In genomic region chr5:37893639-37894550, GRCm38 (mm10) we compare ENCODE assay signal across 9 mouse cellular contexts.
A peak's percentile ranks its signal among the peaks of the same experiment; 100 is the strongest.
DNase-seq lines count a peak whose midpoint lies in the region; ATAC-seq and TF ChIP-seq lines count a peak whose summit lies in the region.
"Had no signal": no experiment of that assay in that cellular context is flagged by ENCODE, and none has a peak within 500 bp of the region (broad histone marks: within the 10 kb centered on the region; RNA-seq: fewer than 3 reads in every experiment).

No protein-coding gene starts in this region.

- H3K9me3 ChIP-seq in limb, embryonic 12.5 days, result no peaks in the 10 kb centered on the region

- TF ChIP-seq CTCF in left cerebral cortex, adult 2 months (IDR thresholded peaks at IDR 0.05), result no peak

- 0 out of 2 replicates have a peak, but pooled peaks have one; percentile 17 for ATAC-seq in limb, embryonic 12.5 days (ENCODE audit: insufficient number of reproducible peaks, insufficient read depth, low FRiP score, low TSS enrichment, low read depth)

- DNase-seq in left cerebral cortex, adult 2 months (ENCODE audit: extremely low spot score in 1 of 2, low spot score in 2 of 2), result no peak
- no peak for DNase-seq in left cerebral cortex, postnatal 14 days (ENCODE audit: low spot score in 2 of 2)
- DNase-seq in forelimb bud, embryonic 11.5 days (ENCODE audit: low read depth, low spot score), result peak; percentile 84
- DNase-seq in retina, postnatal 1 day, result peak; percentile 43
- no peak for DNase-seq in adrenal gland, adult 8-10 months
- no peak for DNase-seq in thymus, postnatal 25 days
- no peak for DNase-seq in left cerebral cortex, adult 9 months (ENCODE audit: low spot score in 2 of 2)

- H3K27me3 ChIP-seq in limb, embryonic 12.5 days, result peaks cover 99% of the 10 kb centered on the region

- WGBS in limb, embryonic 12.5 days, result 1% methylated on average over 36 of the region's 36 CpGs

- no peaks in the 10 kb centered on the region for H3K36me3 ChIP-seq in limb, embryonic 12.5 days
- H3K36me3 ChIP-seq: G1E had no signal

- H3K27ac ChIP-seq in left cerebral cortex, adult 2 months, result no peak overlapping the region
- peak overlapping the region; percentile 37; the same call in 1 of the 2 replicates for H3K27ac ChIP-seq in limb, embryonic 12.5 days

- H3K9ac ChIP-seq in limb, embryonic 12.5 days (replicated peaks), result 0 out of 2 replicates have a peak overlapping the region, but pooled peaks have one; percentile 18

- H3K4me2 ChIP-seq in limb, embryonic 12.5 days, result peak overlapping the region; percentile 59

- peaks cover 62% of the 10 kb centered on the region for H3K4me1 ChIP-seq in limb, embryonic 12.5 days (replicated peaks)

- H3K4me3 ChIP-seq in left cerebral cortex, adult 2 months, result peak overlapping the region; percentile 13; the same call in 1 of the 2 replicates
- peak overlapping the region; percentile 28 for H3K4me3 ChIP-seq in limb, embryonic 12.5 days (replicated peaks)

- intact Hi-C loops in left cerebral cortex, adult 2 months (cut with DNase I), result no loop called here
- intact Hi-C loops in left cerebral cortex, postnatal 14 days (cut with DNase I), result no loop called here

Comparison
In these comparisons a context has a peak if more than half of its experiments do, and no peak if none do; other contexts are left out.
1. DNase-seq: peak in forelimb bud, embryonic 11.5 days (single experiment) and retina, postnatal 1 day (single experiment); none in left cerebral cortex, adult 2 months (0 of 2), left cerebral cortex, postnatal 14 days (0 of 2), adrenal gland, adult 8-10 months (single experiment), thymus, postnatal 25 days (single experiment) and left cerebral cortex, adult 9 months (0 of 2).